Mouse (Mus musculus) liver, postnatal 0 days (tissue): ENCODE results near the gene Gpatch8. TPM values are rescaled to one million over a fixed set of nuclear protein-coding genes. Genes with fewer than 3 reads are reported as not detected.

Source experiments
- ATAC-seq: fragments of 200-750 bp; cut with Nextera tagmentation; 2 replicates; pipeline ENCODE4 v1.8.0; 2017; ENCODE audit warnings: mild to moderate bottlenecking, moderate library complexity
- DNase-seq: peaks from one replicate; pipeline ENCODE4 v3.0.0-alpha.2; 2016
- H3K27ac ChIP-seq: fragments of 300-500 bp; sonication (generic); 2 replicates; pipeline ENCODE4 v1.5.1; 2014; ENCODE audit warnings: antibody characterized with exemption, moderate library complexity, mild to moderate bottlenecking, low read depth
- H3K27me3 ChIP-seq: fragments of 300-500 bp; sonication (generic); 2 replicates; pipeline ENCODE4 v1.6.1; 2014; ENCODE audit warnings: low read length, control low read depth, mixed read lengths; ENCODE audit not compliant: insufficient read depth
- H3K36me3 ChIP-seq: fragments of 300-500 bp; sonication (generic); replicated peaks from 2 replicates; pipeline ENCODE4 v1.6.1; 2014; ENCODE audit warnings: mild to moderate bottlenecking, control low read depth, low read length, moderate library complexity, mixed read lengths; ENCODE audit not compliant: insufficient read depth
- H3K4me1 ChIP-seq: fragments of 300-500 bp; sonication (generic); 2 replicates; pipeline ENCODE4 v1.6.1; 2014; ENCODE audit warnings: antibody characterized with exemption, mild to moderate bottlenecking, control low read depth; ENCODE audit not compliant: insufficient read depth
- H3K4me2 ChIP-seq: fragments of 300-500 bp; sonication (generic); 2 replicates; pipeline ENCODE4 v1.6.1; 2014; ENCODE audit warnings: low read depth, mild to moderate bottlenecking, low read length, moderate library complexity, mixed read lengths
- H3K4me3 ChIP-seq: fragments of 300-500 bp; sonication (generic); 2 replicates; pipeline ENCODE4 v1.5.1; 2014; ENCODE audit warnings: low read depth, low read length
- H3K9ac ChIP-seq: fragments of 300-500 bp; sonication (generic); replicated peaks from 2 replicates; pipeline ENCODE4 v1.6.1; 2014; ENCODE audit warnings: mild to moderate bottlenecking, moderate library complexity
- H3K9me3 ChIP-seq: fragments of 300-500 bp; sonication (generic); 2 replicates; pipeline ENCODE4 v1.6.1; 2016; ENCODE audit warnings: mild to moderate bottlenecking, control low read depth, low read length, mixed read lengths
- CTCF ChIP-seq: sonication (generic); IDR thresholded peaks from 2 replicates; pipeline ENCODE4 v1.5.1; 2016; ENCODE audit warnings: antibody characterized with exemption, low read depth
- EP300 ChIP-seq: IDR thresholded peaks from 2 replicates; pipeline ENCODE4 v1.6.1; 2016; ENCODE audit warnings: antibody characterized with exemption, low read depth, mild to moderate bottlenecking
- WGBS: fragments of 180-500 bp; shearing (Covaris S2); extraction: QIAGEN DNeasy Blood & Tissue Kit; methylation state at CpG from one replicate; pipeline ENCODE4 v1.1.7; 2014; ENCODE audit not compliant: insufficient replicate concordance; 5-methylcytosine and 5-hydroxymethylcytosine counted together
- polyA plus RNA-seq: library from polyadenylated mRNA; unstranded; fragments of >200 nt; fragmentation: Nextera tagmentation; extraction: Ambion mirVana; gene quantifications from 2 replicates; pipeline ENCODE4 v1.2.1, GENCODE M21; 2015

Gpatch8 gene
- polyA plus RNA-seq, 1 experiment from 2014 or later: 12.2 TPM

- Histone ChIP-seq H3K27me3 (peaks cover 26% of the 10 kb centered on the region), H3K27ac (no peak overlapping the region), H3K9me3 (no peaks in the 10 kb centered on the region), H3K4me3 (no peak overlapping the region), H3K4me1 (no peaks in the 10 kb centered on the region), H3K36me3 (no peaks in the 10 kb centered on the region), H3K4me2 (no peak overlapping the region), H3K9ac (no peak overlapping the region)
- TF ChIP-seq CTCF: no peak
- no peak for TF ChIP-seq EP300
- ATAC-seq (no peak), DNase-seq (no peak)
- 43% methylated on average over 1 of the region's 1 CpGs for WGBS
These were observed 18.8 kb upstream of the Gpatch8 start for GRCm38 (mm10) chr11:102575034-102575433.

DNA sequence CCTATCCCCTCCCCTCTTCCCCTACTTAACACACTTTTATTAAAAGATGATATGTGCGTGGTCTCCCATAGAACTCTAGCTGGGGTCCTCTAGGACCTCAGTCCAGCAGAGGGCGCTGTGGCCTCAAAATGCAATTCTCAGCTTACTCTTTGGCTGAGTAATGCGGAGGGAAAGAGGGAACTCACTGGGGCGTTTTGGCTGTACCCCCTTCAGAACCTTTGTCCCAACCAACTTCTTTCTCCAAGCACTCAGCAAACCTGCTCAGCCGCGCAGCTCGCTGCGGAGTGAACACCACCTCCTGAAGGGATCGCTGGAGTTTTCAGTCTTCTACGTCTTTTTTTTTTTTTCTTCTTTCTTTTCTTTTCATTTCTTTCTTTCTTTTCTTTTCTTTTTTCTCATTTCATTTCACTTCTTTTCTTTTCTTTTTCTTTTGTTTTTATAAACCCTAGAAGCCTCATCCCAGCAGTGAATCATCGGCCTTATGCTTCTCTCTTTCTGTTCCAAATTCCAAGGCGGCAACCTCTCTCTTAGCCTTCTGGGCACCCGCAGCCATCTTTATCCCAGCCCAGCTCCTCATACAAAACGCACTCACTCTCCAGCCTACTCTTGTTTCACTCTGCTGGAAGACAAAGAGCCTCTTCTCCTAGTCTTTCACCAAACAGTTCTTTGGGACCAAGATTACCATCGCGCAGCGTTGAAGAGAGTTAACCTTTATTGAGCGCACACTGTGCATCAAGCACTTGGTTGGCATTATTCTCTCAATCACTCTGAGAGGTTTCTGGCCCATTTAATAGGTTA is 16.9 kb upstream of the Gpatch8 start:
- peaks cover 16% of the 10 kb centered on the region for H3K27me3 ChIP-seq
- TF ChIP-seq CTCF: peak; percentile 90
- no peak for TF ChIP-seq EP300
- H3K4me3 ChIP-seq: peak overlapping the region; percentile 50
- peak overlapping the region; percentile 52 for H3K9ac ChIP-seq
- no peaks in the 10 kb centered on the region for H3K9me3 ChIP-seq
- peak; percentile 89 for DNase-seq
- peak overlapping the region; percentile 83 for H3K4me2 ChIP-seq
- no peaks in the 10 kb centered on the region for H3K4me1 ChIP-seq
- ATAC-seq: peak; percentile 68
- no peaks in the 10 kb centered on the region for H3K36me3 ChIP-seq
- whole genome bisulfite sequencing: 16% methylated on average over 18 of the region's 18 CpGs
- H3K27ac ChIP-seq: no peak overlapping the region

GRCm38 (mm10) chr11:102568756-102569377 is 12.7 kb upstream of the Gpatch8 start:
- Histone ChIP-seq H3K9me3 (no peaks in the 10 kb centered on the region), H3K36me3 (no peaks in the 10 kb centered on the region), H3K4me1 (no peaks in the 10 kb centered on the region; the same call in 1 of the 2 replicates), H3K27ac (no peak overlapping the region), H3K4me3 (no peak overlapping the region), H3K4me2 (no peak overlapping the region), H3K9ac (no peak overlapping the region), H3K27me3 (peaks cover 6% of the 10 kb centered on the region; the same call in 1 of the 2 replicates)
- TF ChIP-seq EP300 (no peak), CTCF (no peak)
- ATAC-seq (no peak), DNase-seq (no peak)
- 54% methylated on average over 7 of the region's 7 CpGs for WGBS

- no peak overlapping the region for H3K27ac ChIP-seq
- no peak overlapping the region for H3K4me2 ChIP-seq
- 72% methylated on average over 12 of the region's 12 CpGs for WGBS
- no peak overlapping the region for H3K9ac ChIP-seq
- H3K4me3 ChIP-seq: no peak overlapping the region
- TF ChIP-seq CTCF (peak; percentile 63), EP300 (no peak)
- H3K9me3 ChIP-seq: no peaks in the 10 kb centered on the region
- no peaks in the 10 kb centered on the region for H3K36me3 ChIP-seq
- H3K27me3 ChIP-seq: peaks cover under 1% of the 10 kb centered on the region; the same call in 1 of the 2 replicates
- no peaks in the 10 kb centered on the region; the same call in 1 of the 2 replicates for H3K4me1 ChIP-seq
- peak; percentile 19 for DNase-seq
- ATAC-seq: no peak
These were observed 12.0 kb upstream of the Gpatch8 start for GRCm38 (mm10) chr11:102568191-102568590.

GRCm38 (mm10) chr11:102567723-102568122 is 11.5 kb upstream of the Gpatch8 start:
- WGBS: 93% methylated on average over 15 of the region's 15 CpGs
- no peak overlapping the region for H3K9ac ChIP-seq
- H3K4me2 ChIP-seq: no peak overlapping the region
- H3K4me3 ChIP-seq: no peak overlapping the region
- TF ChIP-seq EP300 (no peak), CTCF (no peak)
- H3K36me3 ChIP-seq: no peaks in the 10 kb centered on the region
- no peak for ATAC-seq
- no peaks in the 10 kb centered on the region; the same call in 1 of the 2 replicates for H3K4me1 ChIP-seq
- no peaks in the 10 kb centered on the region for H3K27me3 ChIP-seq
- no peak overlapping the region for H3K27ac ChIP-seq
- H3K9me3 ChIP-seq: no peaks in the 10 kb centered on the region
- no peak for DNase-seq

GRCm38 (mm10) chr11:102567157-102567556 is 11.0 kb upstream of the Gpatch8 start:
- no peaks in the 10 kb centered on the region; the same call in 1 of the 2 replicates for H3K4me1 ChIP-seq
- no peak overlapping the region for H3K4me2 ChIP-seq
- H3K36me3 ChIP-seq: no peaks in the 10 kb centered on the region
- H3K4me3 ChIP-seq: no peak overlapping the region
- 83% methylated on average over 6 of the region's 6 CpGs for WGBS
- ATAC-seq: no peak
- no peak overlapping the region for H3K27ac ChIP-seq
- no peak overlapping the region for H3K9ac ChIP-seq
- no peaks in the 10 kb centered on the region for H3K27me3 ChIP-seq
- DNase-seq: no peak
- no peak for TF ChIP-seq EP300
- TF ChIP-seq CTCF: no peak
- H3K9me3 ChIP-seq: no peaks in the 10 kb centered on the region
